ENCODE assay signal across 9 mouse cellular contexts in the genomic region with DNA sequence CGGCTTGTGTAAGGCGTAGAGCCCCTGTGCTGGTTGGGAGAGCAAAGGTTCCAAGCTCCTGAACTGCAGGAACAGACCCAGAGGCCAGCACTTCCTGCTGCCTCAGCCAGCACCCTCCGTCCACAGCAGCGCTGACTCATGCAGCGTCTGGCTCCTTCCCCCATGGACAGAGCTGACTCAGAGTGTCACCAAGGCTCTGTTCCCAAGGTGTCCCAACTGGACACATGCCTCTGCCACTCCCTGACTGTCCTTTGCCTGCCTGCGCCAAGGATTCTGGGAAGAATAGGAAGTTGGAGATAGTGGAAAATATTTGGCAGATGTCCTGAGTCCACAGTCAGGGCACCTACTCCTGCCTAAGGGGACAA. TPM values are rescaled to one million over a fixed set of nuclear protein-coding genes. Genes with fewer than 3 reads are reported as not detected.
DNase-seq lines count a peak whose midpoint lies in the region; ATAC-seq and TF ChIP-seq lines count a peak whose summit lies in the region.
"Had no signal": no experiment of that assay in that cellular context is flagged by ENCODE, and none has a peak within 500 bp of the region (broad histone marks: within the 10 kb centered on the region; RNA-seq: fewer than 3 reads in every experiment).

No protein-coding gene starts in this region.

- no peak overlapping the region for H3K9ac ChIP-seq in intestine, embryonic 14.5 days (ENCODE audit: low read length)
- no peak overlapping the region for H3K9ac ChIP-seq in lung, embryonic 14.5 days
- no peak overlapping the region for H3K9ac ChIP-seq in forebrain, embryonic 11.5 days (ENCODE audit: low read length)
- H3K9ac ChIP-seq: embryonic facial prominence, embryonic 13.5 days had no signal

- H3K9me3 ChIP-seq in intestine, embryonic 14.5 days (ENCODE audit: control insufficient read depth, low read length), result no peaks in the 10 kb centered on the region
- no peaks in the 10 kb centered on the region for H3K9me3 ChIP-seq in lung, embryonic 14.5 days (ENCODE audit: low read depth, low read length)
- H3K9me3 ChIP-seq in forebrain, embryonic 11.5 days (ENCODE audit: control insufficient read depth, low read length), result no peaks in the 10 kb centered on the region
- H3K9me3 ChIP-seq: embryonic facial prominence, embryonic 13.5 days had no signal

- ATAC-seq in intestine, embryonic 14.5 days (replicated peaks; ENCODE audit: low FRiP score, low TSS enrichment, low read depth), result peak; percentile 74
- ATAC-seq in lung, embryonic 14.5 days (ENCODE audit: insufficient read depth), result peak; percentile 80; the same call in 1 of the 2 replicates
- no peak for ATAC-seq in forebrain, embryonic 11.5 days (replicated peaks; ENCODE audit: low FRiP score)

- DNase-seq in 3T3-L1 (ENCODE audit: low read depth, low spot score), result peak; percentile 88
- peak; percentile 84 for DNase-seq in gastrocnemius, adult 18-20 months (ENCODE audit: low spot score)
- no peak for DNase-seq in intestine, embryonic 14.5 days (ENCODE audit: low spot score)
- DNase-seq in lung, embryonic 14.5 days, result peak; percentile 34
- peak; percentile 36 for DNase-seq in urinary bladder, adult 2 months (ENCODE audit: low spot score)
- DNase-seq in spleen, adult 12 weeks (ENCODE audit: low spot score), result no peak
- DNase-seq in cerebellum, adult 9-11 months, result no peak
- DNase-seq in forebrain, embryonic 11.5 days (ENCODE audit: low spot score), result no peak

- TF ChIP-seq CTCF in lung, embryonic 14.5 days (IDR thresholded peaks at IDR 0.05; ENCODE audit: low read depth), result no peak

- H3K4me2 ChIP-seq in intestine, embryonic 14.5 days (ENCODE audit: low read length), result no peak overlapping the region
- H3K4me2 ChIP-seq in lung, embryonic 14.5 days, result no peak overlapping the region
- H3K4me2 ChIP-seq in forebrain, embryonic 11.5 days (ENCODE audit: low read depth, low read length, severe bottlenecking), result no peak overlapping the region
- H3K4me2 ChIP-seq: embryonic facial prominence, embryonic 13.5 days had no signal

- no peak overlapping the region for H3K4me3 ChIP-seq in intestine, embryonic 14.5 days (ENCODE audit: low read depth, low read length)
- H3K4me3 ChIP-seq in lung, embryonic 14.5 days (ENCODE audit: low read depth, low read length), result no peak overlapping the region
- no peak overlapping the region for H3K4me3 ChIP-seq in forebrain, embryonic 11.5 days (ENCODE audit: low read depth, low read length)
- H3K4me3 ChIP-seq: embryonic facial prominence, embryonic 13.5 days had no signal

- no peaks in the 10 kb centered on the region for H3K36me3 ChIP-seq in intestine, embryonic 14.5 days (ENCODE audit: control insufficient read depth, insufficient read depth, low read length)
- no peaks in the 10 kb centered on the region for H3K36me3 ChIP-seq in lung, embryonic 14.5 days (ENCODE audit: insufficient read depth)
- no peaks in the 10 kb centered on the region for H3K36me3 ChIP-seq in forebrain, embryonic 11.5 days (ENCODE audit: control insufficient read depth, insufficient read depth, low read length)
- H3K36me3 ChIP-seq: embryonic facial prominence, embryonic 13.5 days had no signal

- 55% methylated on average over 6 of the region's 6 CpGs for WGBS in intestine, embryonic 14.5 days
- 38% methylated on average over 6 of the region's 6 CpGs for WGBS in lung, embryonic 14.5 days
- WGBS in forebrain, embryonic 11.5 days, result 79% methylated on average over 6 of the region's 6 CpGs

- H3K4me1 ChIP-seq in intestine, embryonic 14.5 days (replicated peaks; ENCODE audit: control insufficient read depth, insufficient read depth, low read length), result no peaks in the 10 kb centered on the region
- H3K4me1 ChIP-seq in lung, embryonic 14.5 days (ENCODE audit: insufficient read depth), result 0 out of 2 replicates have a peak, but pooled peaks cover 4% of the 10 kb centered on the region
- no peaks in the 10 kb centered on the region for H3K4me1 ChIP-seq in forebrain, embryonic 11.5 days (replicated peaks; ENCODE audit: control insufficient read depth, insufficient read depth, low read length)

- no peak overlapping the region for H3K27ac ChIP-seq in intestine, embryonic 14.5 days (ENCODE audit: low read depth)
- H3K27ac ChIP-seq in lung, embryonic 14.5 days (ENCODE audit: low read depth), result no peak overlapping the region
- no peak overlapping the region for H3K27ac ChIP-seq in forebrain, embryonic 11.5 days (ENCODE audit: low read depth, low read length)
- H3K27ac ChIP-seq: embryonic facial prominence, embryonic 13.5 days had no signal

- H3K27me3 ChIP-seq in intestine, embryonic 14.5 days (replicated peaks; ENCODE audit: control insufficient read depth, insufficient read depth, low read length), result no peaks in the 10 kb centered on the region
- H3K27me3 ChIP-seq in lung, embryonic 14.5 days (ENCODE audit: insufficient read depth, low read length), result no peaks in the 10 kb centered on the region
- H3K27me3 ChIP-seq in forebrain, embryonic 11.5 days (ENCODE audit: control insufficient read depth, insufficient read depth, low read length), result no peaks in the 10 kb centered on the region
- H3K27me3 ChIP-seq: embryonic facial prominence, embryonic 13.5 days had no signal

RNA-seq across cellular contexts. Expression of a gene that starts 10.1 kb away (rescaled TPM):
- 10 to 100 TPM; 23.5 to 29.6 TPM for total RNA-seq in gastrocnemius, adult 18-20 months (2021)
- 0.07 TPM in 1 of 2 replicates, not detected in the other for polyA plus RNA-seq in intestine, embryonic 14.5 days (2014; fragmentation: Nextera tagmentation; extraction: Ambion mirVana)
- 0.11 and 0.39 TPM in 2 replicates for polyA plus RNA-seq in lung, embryonic 14.5 days (2014; fragmentation: Nextera tagmentation; extraction: Ambion mirVana)
- 0.14 and 0.21 TPM in 2 replicates for polyA plus RNA-seq in urinary bladder, adult 2 months (2012; rRNA removed)
- polyA plus RNA-seq in forebrain, embryonic 11.5 days (2014; fragmentation: Nextera tagmentation; extraction: Ambion mirVana), result 0.09 and 0.15 TPM in 2 replicates

RNA-seq across cellular contexts. Expression of a gene that starts 23.8 kb away (rescaled TPM):
- not detected for total RNA-seq in gastrocnemius, adult 18-20 months (2021)
- polyA plus RNA-seq in intestine, embryonic 14.5 days (2014; fragmentation: Nextera tagmentation; extraction: Ambion mirVana), result not detected in 2 replicates
- polyA plus RNA-seq in lung, embryonic 14.5 days (2014; fragmentation: Nextera tagmentation; extraction: Ambion mirVana), result not detected in 2 replicates
- not detected in 2 replicates for polyA plus RNA-seq in urinary bladder, adult 2 months (2012; rRNA removed)
- polyA plus RNA-seq in forebrain, embryonic 11.5 days (2014; fragmentation: Nextera tagmentation; extraction: Ambion mirVana), result not detected in 2 replicates
- polyA plus RNA-seq: embryonic facial prominence, embryonic 13.5 days had no signal

RNA-seq across cellular contexts. Expression of a gene that starts 45.6 kb away (rescaled TPM):
- total RNA-seq in gastrocnemius, adult 18-20 months (2021), result 10 to 100 TPM; 29.9 to 33.8 TPM
- 30.7 and 32.5 TPM in 2 replicates for polyA plus RNA-seq in intestine, embryonic 14.5 days (2014; fragmentation: Nextera tagmentation; extraction: Ambion mirVana)
- polyA plus RNA-seq in lung, embryonic 14.5 days (2014; fragmentation: Nextera tagmentation; extraction: Ambion mirVana), result 30.1 TPM in 2 replicates
- 53.3 and 53.4 TPM in 2 replicates for polyA plus RNA-seq in urinary bladder, adult 2 months (2012; rRNA removed)
- polyA plus RNA-seq in forebrain, embryonic 11.5 days (2014; fragmentation: Nextera tagmentation; extraction: Ambion mirVana), result 45.7 and 46.5 TPM in 2 replicates

RNA-seq across cellular contexts. Expression of a gene that starts 48.9 kb away (rescaled TPM):
- total RNA-seq in gastrocnemius, adult 18-20 months (2021), result under 1 TPM in 1 of 2 experiments, not detected in 1; 0.37 TPM
- polyA plus RNA-seq in intestine, embryonic 14.5 days (2014; fragmentation: Nextera tagmentation; extraction: Ambion mirVana), result 0.12 TPM in 1 of 2 replicates, not detected in the other
- 0.17 and 0.47 TPM in 2 replicates for polyA plus RNA-seq in lung, embryonic 14.5 days (2014; fragmentation: Nextera tagmentation; extraction: Ambion mirVana)
- polyA plus RNA-seq in urinary bladder, adult 2 months (2012; rRNA removed), result 0.24 and 0.30 TPM in 2 replicates
- not detected in 2 replicates for polyA plus RNA-seq in forebrain, embryonic 11.5 days (2014; fragmentation: Nextera tagmentation; extraction: Ambion mirVana)
- polyA plus RNA-seq: embryonic facial prominence, embryonic 13.5 days had no signal

Comparison
In these comparisons a context has a peak if more than half of its experiments do, and no peak if none do; other contexts are left out.
1. DNase-seq: peak in 3T3-L1 (single experiment), gastrocnemius, adult 18-20 months (single experiment), lung, embryonic 14.5 days (single experiment) and urinary bladder, adult 2 months (single experiment); none in intestine, embryonic 14.5 days (single experiment), spleen, adult 12 weeks (single experiment), cerebellum, adult 9-11 months (single experiment) and forebrain, embryonic 11.5 days (single experiment).